Mouse (Mus musculus): Measurements from ENCODE around the gene Ttc23. TPM values are rescaled to one million over a fixed set of nuclear protein-coding genes. Genes with fewer than 3 reads are reported as not detected.

Gene Ttc23
- polyA plus RNA-seq, 1 experiment from 2014 or later = 33.5 TPM

DNA sequence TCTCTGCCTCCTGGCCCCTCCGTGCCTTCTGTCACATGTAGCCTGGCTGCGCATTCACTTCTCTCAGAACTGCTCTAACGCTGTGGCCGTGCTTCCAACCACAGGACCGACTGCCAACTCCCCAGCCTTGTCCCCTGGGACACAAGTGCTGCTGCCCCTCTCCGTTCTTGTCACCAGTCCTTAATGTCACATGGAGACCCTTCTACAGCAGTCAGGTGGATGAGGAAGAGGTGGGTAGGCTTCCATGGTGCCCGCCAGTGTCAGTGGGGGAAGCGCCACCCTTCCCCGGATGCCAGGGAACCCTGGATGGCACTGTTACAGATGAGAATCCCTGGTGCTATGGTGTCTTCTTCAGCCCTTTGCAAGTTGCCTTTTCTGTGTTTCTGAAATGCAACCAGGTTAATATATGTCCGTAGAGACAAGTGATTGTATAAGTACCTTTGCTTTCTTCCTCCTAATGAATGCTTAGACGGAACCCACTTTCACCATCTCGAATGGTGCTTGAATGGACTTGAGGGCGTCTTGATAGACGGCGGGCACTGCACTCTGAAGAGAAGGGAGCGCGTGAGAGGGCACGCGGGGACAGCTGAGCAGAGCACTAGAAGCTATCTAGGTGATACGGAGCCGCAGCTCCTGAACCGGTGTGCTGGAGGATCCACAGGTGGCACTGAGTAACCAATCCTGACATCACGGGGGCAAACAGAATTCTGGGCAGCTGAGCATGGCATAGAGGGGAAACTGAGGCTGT lies 45.8 kb downstream of the Ttc23 start:
- H3K4me2 ChIP-seq = no peak overlapping the region
- H3K4me3 ChIP-seq (ENCODE audit: low read depth, low read length) = no peak overlapping the region
- H3K36me3 ChIP-seq (ENCODE audit: insufficient read depth) = peaks cover 5% of the 10 kb centered on the region; the same call in 1 of the 2 replicates
- DNase-seq (no peak), ATAC-seq (ENCODE audit: insufficient read depth) (no peak)
- no peak overlapping the region for H3K27ac ChIP-seq (ENCODE audit: low read depth)
- no peak overlapping the region for H3K9ac ChIP-seq
- 0 out of 2 replicates have a peak, but pooled peaks cover 5% of the 10 kb centered on the region for H3K4me1 ChIP-seq (ENCODE audit: insufficient read depth)
- 87% methylated on average over 23 of the region's 23 CpGs for WGBS
- H3K9me3 ChIP-seq (ENCODE audit: low read depth, low read length) = no peaks in the 10 kb centered on the region
- no peaks in the 10 kb centered on the region for H3K27me3 ChIP-seq (ENCODE audit: insufficient read depth, low read length)
- no peak for TF ChIP-seq CTCF (IDR thresholded peaks at IDR 0.05; ENCODE audit: low read depth)

DNA sequence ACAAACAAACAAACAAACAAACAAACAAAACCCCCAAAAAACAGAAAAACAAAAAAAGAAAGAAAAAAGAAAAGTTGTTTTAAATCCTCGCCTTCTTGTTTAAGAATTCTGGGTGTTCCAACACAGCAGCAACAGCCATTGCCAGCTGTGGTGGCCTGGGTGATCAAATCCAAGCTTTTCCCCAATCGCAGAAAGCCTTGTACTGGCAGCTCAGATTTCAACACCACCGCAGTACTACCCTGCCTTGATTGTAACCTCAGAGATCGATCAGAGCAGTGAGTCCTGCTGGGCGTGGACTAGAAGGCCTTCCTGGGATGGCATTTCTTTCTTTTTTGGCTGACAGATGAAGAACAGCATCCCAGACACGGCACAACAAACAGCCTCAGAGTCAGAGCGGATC lies 48.7 kb downstream of the Ttc23 start:
- Histone ChIP-seq H3K4me1 (ENCODE audit: insufficient read depth) (no peaks in the 10 kb centered on the region), H3K9ac (no peak overlapping the region), H3K9me3 (ENCODE audit: low read depth, low read length) (no peaks in the 10 kb centered on the region), H3K4me3 (ENCODE audit: low read depth, low read length) (no peak overlapping the region), H3K27ac (ENCODE audit: low read depth) (no peak overlapping the region), H3K27me3 (ENCODE audit: insufficient read depth, low read length) (no peaks in the 10 kb centered on the region), H3K36me3 (ENCODE audit: insufficient read depth) (peaks cover 22% of the 10 kb centered on the region; the same call in 1 of the 2 replicates), H3K4me2 (no peak overlapping the region)
- DNase-seq = no peak
- WGBS = 81% methylated on average over 7 of the region's 7 CpGs
- no peak for TF ChIP-seq CTCF (IDR thresholded peaks at IDR 0.05; ENCODE audit: low read depth)
- ATAC-seq (ENCODE audit: insufficient read depth) = no peak

DNA sequence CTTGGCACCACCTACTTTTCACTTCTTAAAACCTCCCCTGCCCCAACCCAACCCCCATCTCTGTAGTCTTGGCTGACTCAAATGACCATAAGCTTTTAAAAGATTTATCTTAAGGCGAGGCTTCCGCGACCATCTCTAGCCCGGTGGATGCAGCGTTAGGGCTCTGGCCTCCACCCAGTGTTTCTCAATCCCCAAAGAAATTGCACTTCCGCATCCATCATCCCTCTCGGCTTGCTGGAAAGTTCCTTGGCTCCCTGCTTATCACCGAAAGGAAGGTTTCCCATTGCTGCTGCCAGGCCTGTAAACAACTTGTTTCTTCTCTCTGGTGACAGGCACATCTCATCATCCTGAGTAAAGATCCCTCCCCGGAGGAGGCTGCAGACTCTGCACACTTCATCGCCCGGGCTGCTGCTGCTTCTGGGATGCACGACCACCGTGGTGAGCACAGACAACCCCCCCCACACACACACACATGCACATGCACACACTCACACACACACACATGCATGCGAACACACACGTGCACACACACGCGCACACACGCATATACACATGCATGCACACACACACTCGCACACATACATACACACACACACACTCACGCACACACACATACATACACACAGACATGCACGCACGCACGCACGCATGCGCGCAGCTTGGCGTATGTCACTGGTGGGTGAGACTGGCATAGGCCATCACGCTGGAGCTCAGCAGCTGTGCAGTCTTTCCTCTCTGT lies 50.9 kb downstream of the Ttc23 start:
- Histone ChIP-seq H3K27me3 (ENCODE audit: insufficient read depth, low read length) (no peaks in the 10 kb centered on the region), H3K4me3 (ENCODE audit: low read depth, low read length) (no peak overlapping the region), H3K9ac (no peak overlapping the region), H3K4me2 (no peak overlapping the region), H3K36me3 (ENCODE audit: insufficient read depth) (peaks cover 33% of the 10 kb centered on the region; the same call in 1 of the 2 replicates), H3K9me3 (ENCODE audit: low read depth, low read length) (no peaks in the 10 kb centered on the region), H3K27ac (ENCODE audit: low read depth) (no peak overlapping the region), H3K4me1 (ENCODE audit: insufficient read depth) (no peaks in the 10 kb centered on the region)
- DNase-seq (peak; percentile 45), ATAC-seq (ENCODE audit: insufficient read depth) (no peak)
- WGBS = 81% methylated on average over 28 of the region's 28 CpGs
- no peak for TF ChIP-seq CTCF (IDR thresholded peaks at IDR 0.05; ENCODE audit: low read depth)

DNA sequence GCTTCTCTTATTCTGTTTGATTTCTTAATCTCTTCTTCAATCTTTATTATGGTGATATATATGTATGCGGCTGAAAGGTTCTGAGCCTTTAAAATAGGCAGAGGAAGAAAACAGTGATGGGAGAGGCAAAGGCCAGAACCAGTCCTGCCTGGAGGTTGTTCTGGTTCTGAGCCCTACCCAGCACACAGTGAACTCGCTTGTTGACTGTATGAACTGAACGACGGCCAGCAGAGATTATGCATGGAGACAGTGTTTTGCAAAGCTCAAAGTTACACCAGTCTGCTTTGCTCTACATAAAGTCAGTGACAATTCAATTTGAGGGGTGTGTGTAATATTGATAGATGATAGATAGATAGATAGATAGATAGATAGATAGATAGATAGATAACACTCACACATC lies 52.1 kb downstream of the Ttc23 start:
- DNase-seq (no peak), ATAC-seq (ENCODE audit: insufficient read depth) (no peak)
- no peak overlapping the region for H3K27ac ChIP-seq (ENCODE audit: low read depth)
- WGBS = 88% methylated on average over 4 of the region's 4 CpGs
- H3K4me1 ChIP-seq (ENCODE audit: insufficient read depth) = no peaks in the 10 kb centered on the region
- no peak overlapping the region for H3K9ac ChIP-seq
- H3K27me3 ChIP-seq (ENCODE audit: insufficient read depth, low read length) = no peaks in the 10 kb centered on the region
- TF ChIP-seq CTCF (IDR thresholded peaks at IDR 0.05; ENCODE audit: low read depth) = no peak
- peaks cover 37% of the 10 kb centered on the region for H3K36me3 ChIP-seq (ENCODE audit: insufficient read depth)
- no peak overlapping the region for H3K4me2 ChIP-seq
- no peak overlapping the region for H3K4me3 ChIP-seq (ENCODE audit: low read depth, low read length)
- no peaks in the 10 kb centered on the region for H3K9me3 ChIP-seq (ENCODE audit: low read depth, low read length)

DNA sequence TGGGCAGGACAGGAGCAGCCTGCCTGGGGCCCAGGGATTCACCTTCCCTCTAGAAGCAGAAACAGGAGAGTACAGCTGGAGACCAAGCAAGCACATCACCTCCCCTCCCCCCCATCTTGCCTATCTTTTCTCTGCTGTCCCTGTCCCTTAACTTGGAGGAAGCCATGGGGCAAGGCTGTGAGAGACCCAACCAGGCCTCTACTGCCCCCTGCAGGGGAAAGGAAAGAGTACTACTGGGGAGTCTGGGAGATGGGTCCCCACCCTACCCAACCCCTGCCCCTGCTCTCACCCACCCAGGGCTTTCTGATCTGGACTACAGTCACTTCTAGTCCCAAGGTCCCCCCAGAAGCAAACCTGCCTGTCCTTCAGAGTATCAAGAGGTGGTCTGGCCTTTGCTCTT lies 53.6 kb downstream of the Ttc23 start:
- DNase-seq (peak; percentile 73), ATAC-seq (ENCODE audit: insufficient read depth) (no peak)
- Histone ChIP-seq H3K4me2 (no peak overlapping the region), H3K9ac (no peak overlapping the region), H3K27ac (ENCODE audit: low read depth) (0 out of 2 replicates have a peak overlapping the region, but pooled peaks have one; percentile 8), H3K4me1 (ENCODE audit: insufficient read depth) (no peaks in the 10 kb centered on the region), H3K27me3 (ENCODE audit: insufficient read depth, low read length) (no peaks in the 10 kb centered on the region), H3K4me3 (ENCODE audit: low read depth, low read length) (no peak overlapping the region), H3K9me3 (ENCODE audit: low read depth, low read length) (no peaks in the 10 kb centered on the region), H3K36me3 (ENCODE audit: insufficient read depth) (peaks cover 43% of the 10 kb centered on the region)
- peak; percentile 66 for TF ChIP-seq CTCF (IDR thresholded peaks at IDR 0.05; ENCODE audit: low read depth)

DNA sequence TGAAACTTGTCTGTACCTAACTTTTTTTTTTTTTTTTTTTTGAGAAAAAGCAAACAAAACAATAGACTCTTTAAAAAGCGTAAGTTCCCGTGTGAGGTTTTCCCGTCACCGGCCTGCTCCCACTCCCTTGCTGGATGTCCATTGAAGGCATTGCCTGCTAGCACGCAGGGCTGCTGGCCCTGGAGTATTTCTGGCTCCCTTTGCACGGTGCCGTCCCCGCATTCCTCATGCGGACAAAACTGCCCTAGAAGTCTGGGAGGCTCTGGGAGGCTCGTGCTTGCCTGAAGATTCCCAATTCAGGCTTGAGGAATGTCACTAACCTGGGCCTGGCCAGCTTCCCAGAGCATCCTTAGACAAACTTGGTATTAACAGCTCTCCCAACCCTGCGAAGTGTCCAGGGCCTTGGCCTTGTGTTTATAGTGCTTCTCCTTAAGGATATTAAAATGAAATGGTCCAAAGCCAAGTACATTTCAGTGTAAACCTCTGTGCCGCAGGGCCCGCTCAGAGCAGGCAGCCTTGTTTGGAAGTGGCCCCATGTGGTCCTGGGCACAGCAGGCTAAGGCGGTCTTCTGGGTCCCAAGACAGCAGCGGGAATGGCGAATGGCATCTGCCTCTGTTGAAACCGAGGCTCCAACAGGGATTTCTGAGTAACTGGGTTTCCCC lies 54.2 kb downstream of the Ttc23 start:
- TF ChIP-seq CTCF (IDR thresholded peaks at IDR 0.05; ENCODE audit: low read depth) = no peak
- Histone ChIP-seq H3K9me3 (ENCODE audit: low read depth, low read length) (no peaks in the 10 kb centered on the region), H3K36me3 (ENCODE audit: insufficient read depth) (peaks cover 43% of the 10 kb centered on the region), H3K4me3 (ENCODE audit: low read depth, low read length) (no peak overlapping the region), H3K4me2 (no peak overlapping the region), H3K4me1 (ENCODE audit: insufficient read depth) (no peaks in the 10 kb centered on the region), H3K27ac (ENCODE audit: low read depth) (peak overlapping the region; percentile 8; the same call in 1 of the 2 replicates), H3K27me3 (ENCODE audit: insufficient read depth, low read length) (no peaks in the 10 kb centered on the region), H3K9ac (no peak overlapping the region)
- DNase-seq = no peak
- 64% methylated on average over 17 of the region's 17 CpGs for WGBS
- ATAC-seq (ENCODE audit: insufficient read depth) = no peak

DNA sequence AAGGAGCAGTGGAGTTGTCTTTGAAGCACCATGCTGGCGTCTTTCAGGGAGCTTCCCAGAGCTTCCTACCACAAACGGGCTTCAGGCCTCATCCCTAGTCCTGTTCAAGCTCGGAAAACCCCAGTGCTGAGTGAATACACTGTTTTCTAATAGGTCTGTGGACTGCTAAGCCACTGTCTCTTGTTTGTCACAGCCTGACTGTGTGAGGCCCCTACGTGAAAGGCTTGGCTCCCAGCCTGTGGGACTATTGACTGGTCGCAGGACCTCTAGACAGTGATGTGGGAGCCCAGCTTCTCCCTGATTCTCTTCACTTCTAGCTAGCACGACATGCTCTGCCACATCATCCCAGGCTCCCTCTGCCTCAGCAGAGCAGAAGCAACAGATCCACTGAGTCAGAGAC lies 61.0 kb downstream of the Ttc23 start:
- DNase-seq = no peak
- peaks cover 50% of the 10 kb centered on the region for H3K36me3 ChIP-seq (ENCODE audit: insufficient read depth)

More for the DNA sequence above, 61.0 kb downstream of the Ttc23 start:
- ATAC-seq (ENCODE audit: insufficient read depth) = no peak
- Histone ChIP-seq H3K27me3 (ENCODE audit: insufficient read depth, low read length) (no peaks in the 10 kb centered on the region), H3K4me1 (ENCODE audit: insufficient read depth) (peaks cover 10% of the 10 kb centered on the region), H3K27ac (ENCODE audit: low read depth) (no peak overlapping the region; the same call in 1 of the 2 replicates), H3K4me3 (ENCODE audit: low read depth, low read length) (no peak overlapping the region), H3K4me2 (no peak overlapping the region), H3K9me3 (ENCODE audit: low read depth, low read length) (no peaks in the 10 kb centered on the region), H3K9ac (no peak overlapping the region)
- TF ChIP-seq CTCF (IDR thresholded peaks at IDR 0.05; ENCODE audit: low read depth) = no peak
- WGBS = 75% methylated on average over 6 of the region's 6 CpGs
